Mouse (Mus musculus) brain, adult 2 months (tissue): ENCODE results near the gene Bex6.

Source experiments
- DNase-seq: peaks from one replicate; pipeline ENCODE4 v3.0.0; 2011; ENCODE audit warnings: low read depth, low spot score

Gene Bex6

DNA sequence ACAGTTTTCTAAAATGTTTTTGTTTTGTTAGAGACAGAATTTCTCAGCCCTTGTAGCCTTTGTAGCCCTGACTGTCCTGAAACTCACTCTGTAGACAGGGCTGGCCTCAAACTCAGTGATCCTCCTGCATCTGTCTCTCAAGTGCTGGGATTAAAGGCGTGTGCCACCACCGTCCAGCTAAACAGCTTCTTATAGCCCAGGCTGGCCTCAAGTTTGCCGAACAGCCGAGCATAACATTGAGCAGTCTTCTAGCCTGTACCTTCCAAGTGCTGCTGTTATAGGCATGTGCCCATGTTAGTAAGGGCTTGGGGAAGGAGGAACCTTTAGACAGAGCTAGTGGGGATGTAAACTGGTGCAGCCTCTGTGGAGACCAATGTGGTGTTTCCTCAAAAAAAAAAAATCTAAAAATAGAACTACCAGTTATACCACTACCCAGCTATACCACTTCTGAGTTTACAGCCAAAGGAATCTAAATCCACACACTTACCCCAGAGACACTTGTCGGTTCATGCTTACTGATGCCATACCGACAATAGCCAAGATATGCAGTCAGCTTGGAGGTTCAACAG, at the start of gene Bex6:
Bex6 (plus strand) TSS at position 491 of the 569 bp plus-strand sequence.
- DNase-seq, result no peak

GRCm38 (mm10) chr16:32130190-32130826, 49.3 kb upstream of the Bex6 start:
- DNase-seq, result peak; percentile 40

DNA sequence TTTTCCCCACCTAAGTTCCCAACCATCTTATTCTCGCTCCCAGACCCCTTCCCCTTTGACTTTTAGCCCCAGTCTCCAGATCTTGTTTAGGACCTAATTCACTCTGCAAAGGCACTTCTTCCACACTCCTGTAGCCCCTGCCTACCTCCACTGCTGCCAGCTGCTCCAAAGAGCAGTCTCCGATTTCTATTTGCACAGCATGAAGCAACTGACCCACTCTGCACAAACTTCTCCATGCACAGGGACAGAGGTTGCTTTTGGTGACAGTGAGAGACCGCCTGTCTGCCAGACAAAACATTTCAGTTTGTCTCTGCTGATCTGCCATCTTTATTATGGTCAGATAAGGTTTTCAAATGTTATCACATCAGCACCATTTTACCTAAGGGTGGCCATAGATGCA, 46.5 kb upstream of the Bex6 start:
- DNase-seq, result no peak

- DNase-seq, result no peak
These were observed 43.7 kb upstream of the Bex6 start for GRCm38 (mm10) chr16:32135842-32136357.

DNA sequence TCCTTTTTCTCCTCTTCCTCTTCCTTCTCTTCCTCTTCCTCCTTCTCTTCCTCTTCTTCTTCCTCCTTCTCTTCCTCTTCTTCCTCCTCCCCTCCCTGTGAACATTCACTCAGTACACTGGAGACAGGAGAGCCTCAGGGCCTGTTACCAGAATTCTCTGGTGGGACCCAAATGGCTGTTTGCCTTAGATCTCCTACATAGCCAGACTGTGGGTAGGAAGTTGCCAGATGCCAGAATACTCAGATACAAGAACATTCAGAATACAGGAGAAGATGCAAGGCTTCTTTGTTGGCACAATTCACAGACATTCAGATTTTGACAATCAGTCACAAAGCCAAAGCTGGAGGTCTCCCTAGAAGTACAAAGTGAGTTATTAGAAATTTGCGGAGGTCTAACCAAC, 40.7 kb upstream of the Bex6 start:
- DNase-seq, result peak; percentile 76

DNA sequence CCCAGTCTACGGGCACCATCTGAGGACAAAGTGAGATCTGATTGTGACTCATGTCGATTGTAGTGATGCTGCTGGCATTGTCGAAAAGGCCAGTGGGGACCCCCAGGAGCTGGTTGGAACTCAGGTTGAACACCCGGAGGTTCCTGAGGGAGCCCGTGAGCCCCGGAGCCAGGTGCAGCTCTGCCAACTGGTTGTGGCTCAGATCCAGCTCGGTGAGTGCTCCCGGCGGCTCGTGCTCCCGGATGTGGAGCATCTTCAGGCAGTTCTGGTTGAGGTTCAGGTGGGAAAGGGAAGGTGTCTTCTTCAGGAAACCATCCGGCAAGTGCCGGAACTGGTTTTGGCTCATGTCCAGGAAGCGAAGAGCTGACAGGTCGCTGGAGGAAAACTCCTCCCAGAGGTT, 35.9 kb upstream of the Bex6 start:
- DNase-seq, result no peak

DNA sequence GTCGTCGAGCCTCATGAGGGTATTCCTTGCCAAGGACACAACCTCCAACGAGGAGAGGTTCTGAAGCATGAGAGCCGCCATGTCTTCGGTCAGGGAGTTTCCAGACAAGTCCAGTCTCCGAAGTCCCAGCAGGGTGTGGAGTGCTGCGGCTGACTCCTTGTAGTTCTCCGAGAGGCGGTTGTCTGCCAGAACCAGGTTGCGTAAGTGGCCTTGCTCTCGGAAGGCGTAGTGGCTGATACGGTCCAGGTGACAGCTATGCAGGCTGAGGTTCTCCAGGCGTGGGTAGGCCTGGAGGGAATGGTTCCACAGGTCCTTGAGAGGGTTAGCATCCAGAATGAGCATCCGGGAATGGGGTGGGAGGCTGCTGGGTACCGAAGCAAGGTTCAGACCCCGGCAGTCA, 35.0 kb upstream of the Bex6 start:
- no peak for DNase-seq

GRCm38 (mm10) chr16:32147589-32148207, 31.9 kb upstream of the Bex6 start:
- DNase-seq, result peak; percentile 50

GRCm38 (mm10) chr16:32153976-32154375, 25.6 kb upstream of the Bex6 start:
- DNase-seq, result peak; percentile 87

GRCm38 (mm10) chr16:32154437-32154836, 25.2 kb upstream of the Bex6 start:
- peak; percentile 99 for DNase-seq

DNA sequence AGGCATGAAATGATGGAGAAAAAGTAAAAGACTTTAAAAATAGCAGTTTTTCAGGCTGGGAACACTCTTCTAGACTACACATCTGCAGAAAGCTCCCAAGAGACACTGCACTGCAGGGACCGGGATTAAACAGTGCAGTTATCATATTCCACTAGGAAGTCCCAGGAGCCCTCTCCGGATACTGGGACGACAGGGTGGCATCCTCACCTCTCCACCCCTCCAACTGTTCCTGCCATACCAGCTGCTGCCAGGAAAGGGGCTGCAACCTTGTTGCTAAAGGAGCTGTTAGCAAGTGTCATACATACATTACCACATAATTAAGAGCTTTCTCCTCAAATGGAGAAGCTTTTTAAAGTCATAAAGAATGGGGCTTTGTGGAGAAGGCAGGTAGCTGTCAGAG, 22.9 kb upstream of the Bex6 start:
- DNase-seq, result peak; percentile 36

DNA sequence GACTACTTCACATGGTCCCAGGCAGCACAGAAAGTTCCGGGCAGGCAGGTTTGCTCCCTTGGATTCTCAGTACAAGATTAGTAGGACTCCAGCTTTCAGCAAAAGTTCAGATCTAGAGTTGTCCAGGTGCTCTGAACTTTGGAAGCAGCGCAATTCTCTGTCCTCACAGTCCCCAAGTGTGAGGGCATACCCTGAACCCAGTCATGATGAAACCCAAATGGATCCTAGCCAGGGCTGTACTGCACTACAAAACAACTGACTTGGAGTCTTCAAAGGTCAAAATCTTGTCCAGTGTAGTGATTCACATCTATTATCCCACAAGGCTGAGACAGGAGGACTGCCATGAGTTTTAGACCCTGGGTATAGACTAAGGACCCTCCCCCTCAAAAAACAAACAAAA, 22.3 kb upstream of the Bex6 start:
- no peak for DNase-seq

DNA sequence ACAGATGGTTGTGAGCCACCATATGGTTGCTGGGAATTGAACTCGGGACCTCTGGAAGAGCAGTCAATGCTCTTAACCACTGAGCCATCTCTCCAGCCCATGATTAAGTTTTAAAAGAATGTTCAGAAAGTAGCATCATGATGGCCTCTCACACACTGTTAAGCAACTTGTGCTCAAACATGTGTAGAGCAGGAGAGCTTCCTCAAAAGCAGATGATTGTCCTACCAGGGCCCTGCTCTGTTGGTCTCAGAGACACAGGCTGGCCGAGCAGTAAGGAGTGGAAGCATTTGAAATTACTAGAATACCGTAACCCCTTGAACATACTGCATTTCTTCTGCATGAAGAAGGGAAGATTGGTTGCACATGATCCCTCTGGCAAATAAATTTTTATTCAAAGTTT, 20.7 kb upstream of the Bex6 start:
- no peak for DNase-seq

- DNase-seq, result no peak
These were observed 18.8 kb upstream of the Bex6 start for GRCm38 (mm10) chr16:32160742-32161323.

GRCm38 (mm10) chr16:32163392-32163791, 16.2 kb upstream of the Bex6 start:
- no peak for DNase-seq

DNA sequence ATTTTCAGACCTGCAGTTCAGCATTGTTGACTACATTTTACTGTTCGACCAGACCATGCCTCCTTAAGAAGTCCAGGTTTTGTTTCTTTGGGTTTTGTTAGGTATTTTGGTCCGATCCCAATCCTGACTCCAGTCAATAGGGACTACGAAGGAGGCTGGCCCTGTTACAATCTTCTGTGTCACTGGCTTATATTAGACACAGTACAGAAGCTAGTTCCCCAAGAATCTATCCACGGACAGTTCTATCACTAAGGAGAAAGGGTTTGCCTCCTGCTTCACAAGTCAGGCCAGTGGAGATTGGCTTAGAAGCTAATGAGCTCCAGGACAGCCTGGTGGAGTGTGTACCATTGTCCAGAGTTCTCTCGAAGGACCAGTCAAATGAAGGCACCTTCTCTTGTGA, 15.7 kb upstream of the Bex6 start:
- no peak for DNase-seq

DNA sequence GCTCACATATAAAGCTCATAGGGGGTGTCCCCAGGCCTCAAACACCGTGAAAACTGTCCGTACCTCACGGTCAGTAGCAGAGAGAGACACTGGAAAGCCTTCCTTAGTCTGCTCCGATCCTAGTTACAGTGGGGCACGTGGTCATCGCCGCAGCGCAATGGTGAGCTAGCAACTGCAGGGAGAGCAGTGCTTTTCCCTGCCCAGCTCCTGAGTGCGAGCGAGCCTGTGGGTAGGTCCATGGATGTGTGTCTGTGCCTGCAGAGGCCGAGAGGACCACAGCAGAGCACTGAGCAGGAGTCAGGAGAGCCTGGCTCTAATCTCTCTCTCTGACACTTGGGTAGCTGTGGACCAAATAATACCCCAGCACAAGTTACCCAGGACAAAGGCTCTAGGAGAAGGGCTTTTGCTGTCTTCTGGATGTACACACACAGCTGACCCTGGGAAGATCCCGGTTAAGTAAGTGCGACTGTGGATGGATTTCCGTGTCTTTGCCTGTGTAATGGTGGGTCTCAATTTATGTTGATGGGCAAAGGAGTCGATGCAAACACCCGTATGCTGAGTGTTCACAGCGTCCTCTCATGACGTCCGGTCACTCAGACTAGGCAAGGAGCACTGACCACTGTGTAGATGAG, 15.1 kb upstream of the Bex6 start:
- DNase-seq, result peak; percentile 24

DNA sequence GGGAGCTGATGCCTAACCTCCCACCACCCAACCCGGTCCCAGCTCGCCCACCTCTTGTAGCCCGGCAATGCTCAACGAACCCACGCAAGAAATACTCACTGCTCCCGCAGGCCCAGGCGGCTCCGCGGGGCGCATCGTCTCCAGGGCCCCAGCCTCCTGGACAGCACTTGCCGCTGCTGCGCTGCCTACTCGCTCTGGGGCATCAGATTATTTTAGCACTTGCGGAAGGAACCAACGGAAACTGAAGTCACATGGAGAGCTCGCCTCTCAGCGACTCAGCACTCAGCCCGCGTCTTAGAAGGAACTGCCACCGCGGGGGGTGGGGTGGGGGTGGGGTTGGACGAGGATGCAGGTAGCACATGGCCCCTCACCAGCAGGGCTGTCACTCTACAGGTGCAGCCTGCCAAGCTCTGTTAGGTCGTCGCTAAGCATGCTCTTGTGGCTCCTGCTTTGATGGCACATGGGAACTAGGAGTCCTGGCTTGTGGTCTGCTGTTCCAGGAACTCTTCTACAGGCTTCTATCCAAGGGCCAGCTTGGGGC, 14.3 kb upstream of the Bex6 start, which contains the start of gene Nrros:
Nrros (minus strand) TSS at position 314 of the 541 bp plus-strand sequence.
- DNase-seq, result peak; percentile 88

DNA sequence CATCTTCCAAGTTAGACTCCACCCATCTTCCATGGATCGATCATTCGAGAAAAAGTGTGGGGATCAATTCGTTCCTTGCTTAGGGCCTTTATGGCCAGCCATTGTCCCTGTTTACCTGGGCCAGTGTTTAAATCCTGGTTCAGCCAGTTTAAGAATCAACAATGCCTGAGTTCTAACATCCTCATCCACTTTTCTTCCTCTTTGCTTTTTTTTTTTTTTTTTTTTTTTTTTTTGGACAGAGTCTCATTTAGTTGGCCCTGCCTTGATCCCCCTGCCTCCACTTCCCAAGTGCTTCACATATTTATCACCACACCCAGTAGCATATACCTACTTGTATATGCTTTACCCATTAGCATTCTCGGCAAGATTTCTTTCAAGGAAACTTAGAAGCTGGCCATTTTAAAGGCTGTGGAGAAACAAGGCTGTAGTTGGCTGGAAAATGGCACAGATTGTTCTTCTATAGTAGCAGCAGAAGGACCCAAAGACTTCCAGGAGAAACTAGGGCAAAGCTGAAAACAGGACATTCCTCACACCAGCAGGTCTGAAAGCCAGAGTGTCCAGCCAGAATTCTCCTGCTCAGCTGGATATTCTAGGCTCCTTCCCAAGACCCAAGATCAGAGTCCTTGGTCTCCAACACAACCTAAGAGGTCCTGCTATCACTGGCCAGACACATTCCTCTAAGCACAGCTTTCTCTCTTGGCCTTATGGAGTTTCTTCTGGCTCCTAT, 11.6 kb upstream of the Bex6 start:
- peak; percentile 93 for DNase-seq

- DNase-seq, result no peak
These were observed 8.4 kb upstream of the Bex6 start for GRCm38 (mm10) chr16:32171031-32171731.

GRCm38 (mm10) chr16:32173401-32173800, 6.2 kb upstream of the Bex6 start:
- DNase-seq, result no peak
